Mouse (Mus musculus): Measurements from ENCODE around the gene Slc6a9. TPM values are rescaled to one million over a fixed set of nuclear protein-coding genes. Genes with fewer than 3 reads are reported as not detected.

Gene Slc6a9
- polyA plus RNA-seq, 1 experiment from 2014 or later = 33.0 TPM

DNA sequence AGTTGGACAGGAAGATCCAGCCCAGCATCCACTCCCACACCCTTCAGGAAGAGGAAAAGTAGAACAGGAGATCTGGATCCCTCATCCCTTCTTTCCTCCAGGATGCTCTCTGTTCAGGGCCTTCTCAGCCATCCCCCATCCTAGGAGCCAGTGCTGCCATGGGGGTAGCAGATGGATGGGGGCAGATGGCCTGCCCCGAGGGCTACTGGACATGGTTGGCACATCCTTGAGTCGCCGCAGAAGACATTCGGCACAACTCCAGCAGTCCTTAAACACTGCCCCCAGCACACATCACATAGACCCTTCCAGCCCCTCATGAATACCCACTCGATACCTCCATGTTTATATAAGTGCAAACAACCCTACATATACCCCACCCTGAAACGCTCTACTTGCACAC is 61.7 kb downstream of the Slc6a9 start:
- H3K4me1 ChIP-seq = peaks cover 9% of the 10 kb centered on the region
- no peak for ATAC-seq (replicated peaks)
- H3K36me3 ChIP-seq (replicated peaks) = peaks cover 69% of the 10 kb centered on the region

DNA sequence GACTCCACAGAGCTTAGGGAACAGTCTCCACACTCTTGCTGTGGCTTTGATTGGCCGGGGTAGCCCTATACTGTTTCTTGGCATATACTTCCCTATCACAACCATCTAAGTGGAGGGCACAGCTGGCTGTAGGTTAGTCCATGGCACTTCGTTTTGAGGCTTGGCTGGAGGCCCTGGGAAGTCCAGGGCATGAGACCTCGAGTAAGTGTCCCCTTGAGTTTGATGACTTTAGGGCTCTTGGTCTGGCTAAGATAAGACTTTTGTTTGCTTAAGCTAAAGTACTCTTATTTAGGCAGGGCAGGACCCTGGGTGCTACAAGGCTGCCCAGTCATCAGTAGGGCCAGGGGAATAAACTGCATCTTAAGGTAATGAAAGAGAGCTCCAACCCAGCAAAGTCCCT is 63.8 kb downstream of the Slc6a9 start:
- Histone ChIP-seq H3K27me3 (replicated peaks) (no peaks in the 10 kb centered on the region), H3K4me3 (no peak overlapping the region), H3K4me1 (no peaks in the 10 kb centered on the region), H3K27ac (no peak overlapping the region), H3K4me2 (no peak overlapping the region), H3K9me3 (no peaks in the 10 kb centered on the region), H3K9ac (no peak overlapping the region), H3K36me3 (replicated peaks) (peaks cover 88% of the 10 kb centered on the region)
- no peak for ATAC-seq (replicated peaks)
- 91% methylated on average over 3 of the region's 3 CpGs for WGBS

More for the DNA sequence above, 61.7 kb downstream of the Slc6a9 start:
- Histone ChIP-seq H3K9me3 (no peaks in the 10 kb centered on the region), H3K27ac (no peak overlapping the region), H3K4me2 (no peak overlapping the region), H3K9ac (no peak overlapping the region), H3K4me3 (no peak overlapping the region), H3K27me3 (replicated peaks) (no peaks in the 10 kb centered on the region)
- 94% methylated on average over 6 of the region's 6 CpGs for WGBS

DNA sequence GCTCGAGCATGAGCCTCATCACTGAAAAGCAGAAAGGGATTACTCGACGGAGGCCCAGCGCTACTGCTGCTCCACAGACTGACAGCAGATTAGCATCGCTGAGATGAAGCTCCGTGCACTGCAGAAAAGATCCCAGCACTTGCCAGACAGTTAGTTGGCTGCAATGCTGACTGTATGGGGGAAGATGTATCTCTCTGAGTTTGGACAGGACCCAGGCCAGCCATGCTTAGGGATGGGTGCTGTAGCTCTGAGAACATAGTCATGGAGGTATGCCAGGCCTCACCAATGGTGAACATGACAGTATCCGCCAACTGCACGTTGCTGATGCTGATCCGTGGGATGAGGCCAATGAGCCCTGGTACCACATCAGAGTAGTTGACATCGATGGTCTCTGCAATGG is 69.8 kb downstream of the Slc6a9 start:
- no peak overlapping the region for H3K9ac ChIP-seq
- no peaks in the 10 kb centered on the region for H3K27me3 ChIP-seq (replicated peaks)
- WGBS = 82% methylated on average over 10 of the region's 10 CpGs
- H3K4me3 ChIP-seq = no peak overlapping the region
- no peaks in the 10 kb centered on the region for H3K9me3 ChIP-seq
- peaks cover 16% of the 10 kb centered on the region for H3K4me1 ChIP-seq
- H3K27ac ChIP-seq = no peak overlapping the region
- ATAC-seq (replicated peaks) = no peak
- no peak overlapping the region for H3K4me2 ChIP-seq
- H3K36me3 ChIP-seq (replicated peaks) = peaks cover 59% of the 10 kb centered on the region

DNA sequence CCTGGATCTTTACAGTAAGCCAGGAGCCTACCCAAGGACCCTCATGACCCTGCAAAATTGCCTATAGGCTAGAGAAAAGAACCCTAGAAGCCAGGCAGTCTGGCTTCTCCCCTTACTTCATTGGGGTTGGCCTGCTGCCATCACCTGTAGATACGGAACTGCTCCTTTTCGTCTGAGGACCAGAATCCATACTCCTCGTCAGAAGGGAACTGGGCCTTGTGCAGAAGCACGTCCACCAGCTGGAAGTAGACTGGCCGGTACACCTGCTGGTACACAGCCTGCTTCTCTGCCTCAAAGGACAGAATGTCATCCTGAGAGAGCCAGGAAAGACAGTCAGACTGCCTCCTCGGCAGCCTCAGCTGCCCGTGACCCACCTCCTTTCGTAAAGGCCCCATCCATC is 70.5 kb downstream of the Slc6a9 start:
- no peak for ATAC-seq (replicated peaks)
- H3K4me3 ChIP-seq = no peak overlapping the region
- WGBS = 93% methylated on average over 8 of the region's 8 CpGs
- no peaks in the 10 kb centered on the region for H3K9me3 ChIP-seq
- no peaks in the 10 kb centered on the region for H3K27me3 ChIP-seq (replicated peaks)
- peaks cover 54% of the 10 kb centered on the region for H3K36me3 ChIP-seq (replicated peaks)
- H3K4me2 ChIP-seq = no peak overlapping the region
- no peak overlapping the region for H3K9ac ChIP-seq
- no peak overlapping the region for H3K27ac ChIP-seq
- peaks cover 23% of the 10 kb centered on the region for H3K4me1 ChIP-seq

DNA sequence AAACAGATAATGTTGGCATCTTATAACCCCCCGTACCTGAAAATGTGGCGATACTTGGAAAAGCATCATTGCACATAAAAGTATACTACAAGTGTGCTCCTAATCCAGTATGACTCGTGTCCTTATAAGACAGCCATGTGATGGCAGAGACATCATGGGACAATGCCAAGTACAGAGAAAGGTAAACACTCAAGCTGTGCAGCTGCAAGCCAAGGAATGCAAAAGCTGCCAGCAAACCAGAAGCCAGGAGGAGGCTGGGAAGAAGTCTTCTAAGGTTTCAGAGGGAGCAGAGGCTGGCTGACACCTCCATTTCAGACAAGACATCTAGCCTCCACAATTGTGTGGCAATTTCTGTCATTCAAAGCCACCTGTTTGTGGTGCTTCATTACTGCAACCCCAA is 71.9 kb downstream of the Slc6a9 start:
- no peaks in the 10 kb centered on the region for H3K9me3 ChIP-seq
- no peak overlapping the region for H3K9ac ChIP-seq
- 85% methylated on average over 3 of the region's 3 CpGs for WGBS
- H3K4me3 ChIP-seq = no peak overlapping the region
- H3K27me3 ChIP-seq (replicated peaks) = no peaks in the 10 kb centered on the region
- H3K27ac ChIP-seq = no peak overlapping the region
- H3K4me1 ChIP-seq = peaks cover 37% of the 10 kb centered on the region
- ATAC-seq (replicated peaks) = no peak
- peaks cover 41% of the 10 kb centered on the region for H3K36me3 ChIP-seq (replicated peaks)
- no peak overlapping the region for H3K4me2 ChIP-seq

DNA sequence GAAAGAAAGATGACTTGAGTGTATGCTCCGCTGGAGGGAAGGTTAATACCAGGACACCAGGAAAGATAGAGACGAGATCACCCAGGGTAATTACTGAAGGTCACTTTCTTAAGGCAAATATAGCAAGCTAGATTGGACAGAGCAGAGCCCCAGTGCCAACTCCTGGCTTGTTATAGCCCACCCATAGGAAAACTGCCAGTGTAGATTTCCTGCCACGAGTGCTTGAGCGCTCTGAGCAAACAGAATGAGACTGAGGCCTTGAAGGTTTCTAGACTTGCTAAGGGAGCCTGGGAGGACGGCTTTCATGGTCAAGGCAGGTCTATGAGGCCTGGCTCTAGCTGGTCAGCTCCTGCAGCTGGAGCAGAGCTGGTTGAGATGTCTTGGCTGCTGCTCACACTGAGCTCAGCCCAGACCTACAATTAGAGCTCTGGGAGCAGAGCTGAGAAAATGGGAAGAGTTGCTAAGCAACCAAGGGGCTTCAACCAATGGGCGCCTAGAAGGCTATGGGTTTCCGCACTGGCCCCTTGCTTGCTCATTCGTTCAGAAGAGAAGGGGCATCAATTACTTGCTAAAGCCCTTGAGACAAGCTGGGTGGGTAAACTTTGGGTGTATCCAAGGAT is 74.6 kb downstream of the Slc6a9 start:
- ATAC-seq (replicated peaks) = peak; percentile 82
- H3K27ac ChIP-seq = peak overlapping the region; percentile 74
- 50% methylated on average over 8 of the region's 8 CpGs for WGBS
- H3K4me3 ChIP-seq = peak overlapping the region; percentile 16; the same call in 1 of the 2 replicates
- H3K27me3 ChIP-seq (replicated peaks) = no peaks in the 10 kb centered on the region
- peak overlapping the region; percentile 47 for H3K4me2 ChIP-seq
- H3K36me3 ChIP-seq (replicated peaks) = peaks cover 15% of the 10 kb centered on the region
- H3K9ac ChIP-seq = peak overlapping the region; percentile 13; the same call in 1 of the 2 replicates
- no peaks in the 10 kb centered on the region for H3K9me3 ChIP-seq
- peaks cover 64% of the 10 kb centered on the region for H3K4me1 ChIP-seq

DNA sequence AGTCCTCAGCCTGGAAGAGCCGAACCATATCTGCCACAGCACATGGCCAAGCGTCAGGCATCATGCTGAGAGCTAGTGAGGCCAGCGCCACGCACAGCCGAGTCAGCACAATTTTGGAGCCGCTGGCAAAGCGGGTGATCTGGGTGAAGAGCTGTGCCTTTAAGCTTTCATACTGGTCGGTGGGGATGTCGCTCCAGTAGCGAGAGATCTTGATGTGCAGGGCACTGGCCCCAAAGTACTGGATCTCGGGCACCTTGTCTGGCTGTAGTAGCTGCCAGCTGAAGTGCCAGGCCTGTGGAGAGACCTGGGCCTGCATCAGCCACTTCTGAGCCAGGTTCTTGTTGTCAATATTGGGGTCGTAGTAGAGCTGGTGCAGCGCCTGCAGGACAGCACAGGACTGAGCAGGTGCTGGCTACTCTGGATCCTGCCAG is 77.8 kb downstream of the Slc6a9 start:
- Histone ChIP-seq H3K27ac (no peak overlapping the region), H3K9me3 (no peaks in the 10 kb centered on the region), H3K36me3 (replicated peaks) (no peaks in the 10 kb centered on the region), H3K4me1 (peaks cover 75% of the 10 kb centered on the region), H3K27me3 (replicated peaks) (no peaks in the 10 kb centered on the region), H3K4me3 (no peak overlapping the region), H3K9ac (no peak overlapping the region), H3K4me2 (no peak overlapping the region; the same call in 1 of the 2 replicates)
- 90% methylated on average over 13 of the region's 13 CpGs for WGBS
- no peak for ATAC-seq (replicated peaks)

DNA sequence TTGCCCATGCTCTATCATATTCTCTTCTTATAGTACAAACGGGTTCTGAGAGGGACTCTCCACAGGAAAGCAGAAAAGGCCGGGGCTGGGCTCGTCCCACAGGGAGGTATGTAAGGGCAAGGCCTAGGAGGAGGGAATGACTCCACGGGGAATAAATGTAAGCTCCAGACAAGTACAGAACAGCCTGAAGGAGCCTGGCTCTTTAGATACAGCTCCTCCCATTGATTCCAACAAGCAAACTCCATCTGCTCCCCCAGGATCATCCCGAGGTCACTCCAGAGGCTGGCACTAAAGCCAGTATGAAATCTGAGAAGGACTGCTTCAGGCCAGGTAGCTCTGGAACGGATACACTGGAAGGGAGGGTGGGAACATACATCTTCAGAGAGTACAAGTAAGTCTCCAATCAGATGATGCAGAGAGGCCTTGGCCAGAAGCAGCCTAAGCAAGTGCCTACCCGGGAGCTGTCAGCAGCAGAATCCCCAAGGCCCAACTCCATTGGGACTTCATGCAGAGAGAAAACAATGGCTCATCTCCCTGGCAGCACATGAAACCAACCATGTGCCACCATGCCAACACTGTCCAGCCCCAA is 78.5 kb downstream of the Slc6a9 start:
- 69% methylated on average over 7 of the region's 7 CpGs for WGBS
- H3K9me3 ChIP-seq = no peaks in the 10 kb centered on the region
- peak overlapping the region; percentile 91 for H3K4me3 ChIP-seq
- peaks cover 72% of the 10 kb centered on the region for H3K4me1 ChIP-seq
- no peak overlapping the region; the same call in 1 of the 2 replicates for H3K9ac ChIP-seq
- H3K36me3 ChIP-seq (replicated peaks) = no peaks in the 10 kb centered on the region
- H3K27me3 ChIP-seq (replicated peaks) = no peaks in the 10 kb centered on the region
- H3K27ac ChIP-seq = no peak overlapping the region
- no peak for ATAC-seq (replicated peaks)
- peak overlapping the region; percentile 99 for H3K4me2 ChIP-seq

DNA sequence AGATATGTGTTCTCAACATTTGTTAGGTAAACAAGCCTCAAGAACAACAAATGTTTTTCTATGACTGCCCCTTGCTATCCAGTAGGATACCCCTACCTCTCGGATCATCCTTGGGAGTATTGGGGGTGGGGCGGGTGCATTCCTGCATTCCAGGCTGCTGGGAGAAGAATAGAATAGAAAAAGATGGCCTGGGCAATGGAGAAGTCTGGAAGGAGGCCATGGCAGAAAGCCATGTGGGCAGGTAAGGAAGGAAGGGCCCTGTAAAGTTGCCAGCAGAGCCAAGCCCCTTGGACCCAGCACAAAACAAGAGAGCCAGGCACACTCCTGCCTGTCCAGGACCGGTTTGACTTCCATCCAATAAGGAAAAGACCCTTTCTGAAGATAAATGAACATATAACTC is 79.1 kb downstream of the Slc6a9 start:
- no peak overlapping the region for H3K27ac ChIP-seq
- 31% methylated on average over 3 of the region's 3 CpGs for WGBS
- no peaks in the 10 kb centered on the region for H3K27me3 ChIP-seq (replicated peaks)
- H3K4me2 ChIP-seq = peak overlapping the region; percentile 99
- H3K9me3 ChIP-seq = no peaks in the 10 kb centered on the region
- peak overlapping the region; percentile 91 for H3K4me3 ChIP-seq
- H3K4me1 ChIP-seq = peaks cover 65% of the 10 kb centered on the region
- peak overlapping the region; percentile 87 for H3K9ac ChIP-seq
- no peak for ATAC-seq (replicated peaks)
- H3K36me3 ChIP-seq (replicated peaks) = no peaks in the 10 kb centered on the region

DNA sequence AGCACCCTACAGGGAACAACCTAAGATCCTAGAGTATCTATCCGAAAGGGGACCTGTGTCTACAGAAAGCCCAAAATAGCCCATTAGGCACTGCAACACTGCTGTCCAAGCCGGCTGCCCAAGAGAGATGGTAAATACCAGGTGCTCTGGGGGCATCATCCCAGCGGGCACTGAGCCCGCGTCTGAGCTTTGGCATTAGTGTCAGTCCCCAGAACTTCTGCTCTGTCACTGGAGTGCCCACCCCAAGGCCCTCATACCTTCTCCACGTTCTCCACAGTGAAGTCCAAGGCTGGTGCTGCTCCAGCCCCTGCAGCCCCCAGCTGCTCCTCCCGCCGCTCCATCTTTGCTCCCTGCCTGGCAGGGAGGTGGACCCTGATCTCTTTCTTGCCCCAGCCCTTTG is 79.7 kb downstream of the Slc6a9 start:
- H3K4me1 ChIP-seq = peaks cover 59% of the 10 kb centered on the region
- H3K27me3 ChIP-seq (replicated peaks) = no peaks in the 10 kb centered on the region
- peak overlapping the region; percentile 99 for H3K4me2 ChIP-seq
- ATAC-seq (replicated peaks) = peak; percentile 8
- H3K4me3 ChIP-seq = peak overlapping the region; percentile 91
- no peaks in the 10 kb centered on the region for H3K9me3 ChIP-seq
- WGBS = 18% methylated on average over 8 of the region's 8 CpGs
- peak overlapping the region; percentile 87 for H3K9ac ChIP-seq
- no peaks in the 10 kb centered on the region for H3K36me3 ChIP-seq (replicated peaks)
- no peak overlapping the region for H3K27ac ChIP-seq

DNA sequence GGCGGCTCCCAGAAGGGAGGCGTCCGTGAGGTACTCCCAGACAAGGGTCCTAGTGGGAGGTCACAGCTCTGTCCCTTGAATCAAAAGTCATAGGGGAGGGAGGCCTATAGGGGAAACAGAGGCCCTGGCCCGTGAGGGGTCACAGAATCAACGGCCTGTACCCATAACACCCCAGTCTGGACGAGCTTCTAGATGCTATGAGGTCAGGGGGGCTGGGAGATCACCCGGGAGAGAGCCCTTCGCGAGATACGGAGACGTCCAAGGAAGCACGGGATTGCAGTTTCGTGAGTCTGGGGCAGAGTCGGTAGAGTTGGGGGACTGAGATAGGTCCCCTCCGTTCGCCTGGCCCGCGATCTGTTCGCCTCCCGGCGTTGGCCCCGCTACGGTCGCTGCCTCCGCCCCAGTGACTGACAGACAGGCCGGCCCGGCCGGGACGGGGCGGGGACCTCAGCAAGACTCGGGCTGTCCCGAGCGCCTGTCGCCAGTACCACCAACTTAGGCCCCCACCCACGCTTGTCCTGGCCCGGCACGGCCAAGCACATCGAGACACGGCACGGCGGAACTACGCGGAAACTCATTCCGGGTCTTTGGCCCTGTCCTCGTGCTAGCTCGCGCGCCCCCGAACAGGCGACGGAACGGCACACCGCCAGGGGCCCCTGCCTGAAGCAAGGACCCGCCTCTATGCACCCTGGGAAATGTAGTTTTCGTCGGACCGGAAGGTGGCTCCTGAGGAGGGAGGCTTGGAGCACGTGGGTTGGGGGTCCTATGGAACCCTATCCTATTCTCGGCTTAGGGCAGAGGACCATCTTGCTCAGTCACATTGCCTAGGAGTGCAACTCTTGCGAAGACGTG is 80.5 kb downstream of the Slc6a9 start, which contains the start of gene Ipo13:
Ipo13 (minus strand) TSS at position 409 of the 852 bp plus-strand sequence.
- Histone ChIP-seq H3K4me2 (peak within 1 kb of the TSS; percentile 99), H3K9me3 (no peaks in the 10 kb centered on the region)
- WGBS = under 1% methylated on average over 61 of the region's 61 CpGs

DNA sequence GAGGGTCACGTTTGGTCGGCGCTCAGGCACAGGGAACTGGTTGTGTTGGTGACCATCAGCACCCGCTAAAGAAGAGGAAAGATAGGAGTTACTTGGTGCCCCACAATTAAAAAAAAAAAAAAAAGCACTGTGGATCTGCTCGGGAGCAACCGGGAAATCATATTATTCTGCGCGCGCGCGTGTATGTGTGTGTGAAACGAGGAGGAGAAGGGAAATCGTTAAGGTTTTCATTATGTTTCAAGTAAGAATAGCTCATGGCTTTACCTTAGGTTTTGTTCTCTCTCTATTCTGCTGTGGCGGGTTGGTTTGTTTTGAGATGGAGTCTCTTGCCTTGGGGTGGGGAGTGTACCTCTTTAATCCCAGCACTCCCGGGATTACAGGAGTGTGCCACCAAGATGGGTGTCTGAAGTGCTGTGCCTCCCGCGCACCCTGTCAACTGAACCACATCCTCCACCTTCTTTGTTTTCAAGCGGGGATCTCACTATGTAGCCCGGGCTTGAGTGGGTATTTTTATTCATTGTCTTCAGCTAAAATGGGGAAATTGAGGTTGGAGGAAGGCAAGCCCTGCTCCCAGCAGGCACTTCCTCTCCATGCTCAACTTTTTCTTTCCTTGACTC is 81.3 kb downstream of the Slc6a9 start:
- peaks cover 43% of the 10 kb centered on the region for H3K4me1 ChIP-seq
- 6% methylated on average over 19 of the region's 19 CpGs for WGBS
- H3K9ac ChIP-seq = peak overlapping the region; percentile 87
- H3K27me3 ChIP-seq (replicated peaks) = no peaks in the 10 kb centered on the region
- no peaks in the 10 kb centered on the region for H3K36me3 ChIP-seq (replicated peaks)
- no peak for ATAC-seq (replicated peaks)
- H3K9me3 ChIP-seq = no peaks in the 10 kb centered on the region
- peak overlapping the region; percentile 88 for H3K27ac ChIP-seq
- H3K4me3 ChIP-seq = peak overlapping the region; percentile 91
- H3K4me2 ChIP-seq = peak overlapping the region; percentile 99

More for the DNA sequence above, 80.5 kb downstream of the Slc6a9 start, which contains the start of gene Ipo13:
- H3K4me1 ChIP-seq = peaks cover 51% of the 10 kb centered on the region
- peak within 1 kb of the TSS; percentile 87 for H3K9ac ChIP-seq
- H3K27me3 ChIP-seq (replicated peaks) = no peaks in the 10 kb centered on the region
- H3K4me3 ChIP-seq = peak within 1 kb of the TSS; percentile 91
- no peaks in the 10 kb centered on the region for H3K36me3 ChIP-seq (replicated peaks)
- peak; percentile 96 for ATAC-seq (replicated peaks)
- H3K27ac ChIP-seq = peak within 1 kb of the TSS; percentile 88
